In the genomic region with DNA sequence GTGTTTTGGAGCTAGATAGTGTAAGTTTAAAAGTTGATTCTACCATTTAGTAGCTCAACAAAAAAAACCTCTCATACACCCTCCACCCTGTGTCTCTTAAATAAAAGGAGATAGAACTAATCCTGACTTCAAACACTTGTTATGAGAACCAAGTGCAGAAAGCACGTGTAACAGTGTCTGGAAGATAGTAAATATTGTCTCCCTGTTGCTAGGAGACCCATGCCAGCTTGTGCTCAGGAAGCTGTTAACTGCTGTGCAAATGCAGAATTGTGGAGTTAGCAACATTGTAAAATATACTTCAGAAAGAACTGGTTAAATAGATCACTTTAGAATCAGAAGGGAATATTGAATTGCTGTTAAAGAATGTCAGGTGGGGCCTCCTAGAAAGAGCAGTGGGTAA, we compare ENCODE assay signal across 12 mouse cellular contexts.
DNase-seq lines count a peak whose midpoint lies in the region.
"Had no signal": no experiment of that assay in that cellular context is flagged by ENCODE, and none has a peak within 500 bp of the region (broad histone marks: within the 10 kb centered on the region; RNA-seq: fewer than 3 reads in every experiment).

No protein-coding gene starts in this region.

- intact Hi-C loops in left cerebral cortex, postnatal 14 days (cut with DNase I), result no loop called here

- peak; percentile 3 for DNase-seq in embryo, embryonic 10.5 days (ENCODE audit: low spot score)
- DNase-seq in embryo, embryonic 11 days, result no peak
- DNase-seq in left cerebral cortex, postnatal 14 days (ENCODE audit: low spot score in 2 of 2), result peak; percentile 5 to 37
- DNase-seq in left cerebral cortex, adult 11 months (ENCODE audit: low spot score), result no peak
- peak; percentile 66 for DNase-seq in CD4-positive helper T cell, adult 2 months (ENCODE audit: low read depth, low spot score)
- peak; percentile 59 for DNase-seq in induced T-regulatory cell, adult 2 months (ENCODE audit: low read depth)
- DNase-seq in ovary, postnatal 14 days (ENCODE audit: low spot score), result no peak
- no peak for DNase-seq in layer of hippocampus, postnatal 10 days (ENCODE audit: low spot score in 2 of 2)
- DNase-seq: cerebellum, adult 11 months; gastrocnemius, postnatal 25 days; heart, postnatal 4 days; lung, adult 2 months had no signal

Comparison
In these comparisons a context has a peak if more than half of its experiments do, and no peak if none do; other contexts are left out.
1. DNase-seq: peak in embryo, embryonic 10.5 days (single experiment), left cerebral cortex, postnatal 14 days (2 of 2), CD4-positive helper T cell, adult 2 months (single experiment) and induced T-regulatory cell, adult 2 months (single experiment); none in embryo, embryonic 11 days (single experiment), left cerebral cortex, adult 11 months (single experiment), ovary, postnatal 14 days (single experiment) and layer of hippocampus, postnatal 10 days (0 of 2).